Mouse (Mus musculus) spleen, postnatal 4 days (tissue): ENCODE results near the gene Rgs9.

Experiments
- DNase-seq, 2 experiments: peaks; one replicate each; pipeline ENCODE4 v3.0.0; 2022; ENCODE audit warnings: low spot score in 2 of 2

The Rgs9 gene

GRCm38 (mm10) chr11:109238671-109239070, 59.3 kb downstream of the Rgs9 start:
- no peak for DNase-seq

GRCm38 (mm10) chr11:109237796-109238195, 60.1 kb downstream of the Rgs9 start:
- no peak for DNase-seq

- no peak for DNase-seq
These were observed 64.3 kb downstream of the Rgs9 start for GRCm38 (mm10) chr11:109233627-109234026.

- DNase-seq: no peak
These were observed 65.1 kb downstream of the Rgs9 start for GRCm38 (mm10) chr11:109232811-109233210.

GRCm38 (mm10) chr11:109227139-109227538, 70.8 kb downstream of the Rgs9 start:
- no peak for DNase-seq

GRCm38 (mm10) chr11:109221209-109222007, 76.5 kb downstream of the Rgs9 start:
- DNase-seq: no peak

- no peak for DNase-seq
These were observed 79.1 kb downstream of the Rgs9 start for GRCm38 (mm10) chr11:109218722-109219430.

- no peak for DNase-seq
These were observed 79.9 kb downstream of the Rgs9 start for GRCm38 (mm10) chr11:109217827-109218536.

- no peak for DNase-seq
These were observed 87.2 kb downstream of the Rgs9 start for GRCm38 (mm10) chr11:109210772-109211171.

GRCm38 (mm10) chr11:109210341-109210740, 87.6 kb downstream of the Rgs9 start:
- DNase-seq: no peak

- DNase-seq: no peak
These were observed 91.2 kb downstream of the Rgs9 start for GRCm38 (mm10) chr11:109206732-109207131.

GRCm38 (mm10) chr11:109206028-109206427, 91.9 kb downstream of the Rgs9 start:
- no peak for DNase-seq

- no peak for DNase-seq
These were observed 98.2 kb downstream of the Rgs9 start for GRCm38 (mm10) chr11:109199612-109200293.

- peak; percentile 48 to 77 for DNase-seq
These were observed 105.0 kb downstream of the Rgs9 start for GRCm38 (mm10) chr11:109192673-109193557.

GRCm38 (mm10) chr11:109188235-109188634, 109.7 kb downstream of the Rgs9 start:
- no peak for DNase-seq

GRCm38 (mm10) chr11:109187631-109188184, 110.2 kb downstream of the Rgs9 start:
- no peak for DNase-seq

- DNase-seq: no peak
These were observed 116.8 kb downstream of the Rgs9 start for GRCm38 (mm10) chr11:109181118-109181517.

GRCm38 (mm10) chr11:109180290-109180689, 117.6 kb downstream of the Rgs9 start:
- DNase-seq: no peak

GRCm38 (mm10) chr11:109178788-109179518, 119.0 kb downstream of the Rgs9 start:
- no peak for DNase-seq
